Mouse (Mus musculus) stomach, postnatal 0 days (tissue): ENCODE data around the gene Phc1.

Experiments
- CTCF ChIP-seq: IDR thresholded peaks from 2 replicates; pipeline ENCODE4 v1.5.1; 2016; ENCODE audit warnings: antibody characterized with exemption, low read depth, mild to moderate bottlenecking, moderate library complexity
- EP300 ChIP-seq: optimal IDR thresholded peaks from 2 replicates; pipeline ENCODE3; 2016; ENCODE audit warnings: antibody characterized with exemption

GRCm38 (mm10) chr6:122342125-122342524, 1.8 kb upstream of the Phc1 start:
- TF ChIP-seq CTCF, result no peak
- TF ChIP-seq EP300, result no peak
